Mouse (Mus musculus): Measurements from ENCODE around the gene Gm10226.
"Not testable (repeated sequence)": the region's sequence is repeated elsewhere in the genome, so short reads cannot be mapped to it uniquely, and the experiment has no call there.

The Gm10226 gene

GRCm38 (mm10) chr17:21691560-21691959 is at the start of gene Gm10226:
Gm10226 (plus strand) TSS chr17:21691860.
- no peak for DNase-seq

DNA sequence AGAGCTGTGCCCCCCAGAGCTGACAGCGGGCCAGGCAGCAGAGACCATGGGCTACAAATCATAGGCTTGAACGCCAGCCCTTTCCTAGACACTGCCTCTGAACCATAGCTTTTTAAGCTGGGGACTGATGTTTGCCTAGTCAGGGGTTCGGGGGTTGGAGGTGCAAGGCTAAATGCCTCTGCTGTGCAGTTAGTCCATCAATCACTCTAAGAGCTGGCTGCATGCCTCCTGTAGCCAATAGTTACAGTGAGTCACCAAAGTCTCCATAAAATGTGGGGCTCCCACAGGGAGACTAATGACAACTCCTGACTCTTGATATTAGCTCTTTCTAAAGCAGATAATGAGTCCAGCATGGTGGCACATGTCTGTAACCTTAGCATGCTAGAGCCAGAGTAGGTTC is 42.9 kb upstream of the Gm10226 start:
- DNase-seq, result no peak

GRCm38 (mm10) chr17:21649936-21650335 is 41.7 kb upstream of the Gm10226 start:
- peak; percentile 36 for DNase-seq

DNA sequence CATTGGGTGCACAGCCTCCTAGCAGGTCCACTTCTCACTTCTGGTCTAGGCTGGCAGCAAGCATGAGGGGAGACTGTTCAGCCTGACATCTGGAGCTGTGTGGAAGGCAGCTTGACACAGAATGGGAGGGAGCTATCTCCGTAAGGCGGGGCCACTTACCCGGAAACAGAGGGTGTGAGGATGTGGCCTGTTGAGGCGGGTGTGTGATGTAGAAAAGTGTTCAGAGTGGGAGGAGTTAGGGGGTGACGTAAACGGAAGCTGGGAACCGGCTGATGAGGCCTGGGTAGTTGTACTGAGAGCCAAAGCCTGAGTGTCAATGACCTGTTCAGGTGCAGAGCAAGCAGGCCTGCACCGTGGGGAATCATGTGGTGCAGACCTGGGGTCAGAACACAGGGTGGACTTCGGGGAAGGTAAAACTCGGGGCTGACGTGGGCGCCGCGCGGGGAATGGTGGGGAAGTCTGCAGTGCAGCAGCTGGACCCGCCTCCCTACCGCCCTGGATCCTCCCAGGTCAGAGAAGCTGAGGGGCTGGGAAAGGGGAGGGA is 41.2 kb upstream of the Gm10226 start, which contains the start of gene Zfp983:
Zfp983 (plus strand) TSS at position 261 of the 544 bp plus-strand sequence.
- peak; percentile 93 for DNase-seq

- not testable (repeated sequence) for DNase-seq
Measured at GRCm38 (mm10) chr17:21678826-21679225, 12.8 kb upstream of the Gm10226 start.

- DNase-seq, result peak; percentile 95
Measured at GRCm38 (mm10) chr17:21679273-21680018, 12.2 kb upstream of the Gm10226 start.

- DNase-seq, result not testable (repeated sequence)
Measured at GRCm38 (mm10) chr17:21680019-21680376, 11.7 kb upstream of the Gm10226 start.

- DNase-seq, result no peak
Measured at GRCm38 (mm10) chr17:21693342-21693741, 1.7 kb downstream of the Gm10226 start.

DNA sequence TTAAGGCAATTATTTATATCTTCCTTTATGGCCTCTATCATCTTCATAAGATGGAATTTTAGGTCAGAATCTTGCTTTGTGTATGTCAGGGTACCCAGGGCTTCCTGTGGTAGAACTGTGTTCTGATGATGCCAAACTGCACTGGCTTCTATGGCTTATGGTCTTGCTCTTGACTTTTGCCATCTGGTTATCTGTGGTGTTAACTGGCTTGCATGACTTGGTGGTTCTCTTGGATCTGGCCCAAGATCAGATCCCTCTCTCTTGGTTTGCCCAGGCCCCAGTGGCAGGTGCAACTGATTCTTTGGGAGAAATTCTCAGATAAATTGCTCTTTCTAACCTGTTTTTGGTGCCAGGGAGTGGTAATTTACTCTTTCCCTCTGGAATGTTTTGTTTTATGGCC is 4.4 kb downstream of the Gm10226 start:
- no peak for DNase-seq

- DNase-seq, result no peak
Measured at GRCm38 (mm10) chr17:21702281-21703240, 10.9 kb downstream of the Gm10226 start.

DNA sequence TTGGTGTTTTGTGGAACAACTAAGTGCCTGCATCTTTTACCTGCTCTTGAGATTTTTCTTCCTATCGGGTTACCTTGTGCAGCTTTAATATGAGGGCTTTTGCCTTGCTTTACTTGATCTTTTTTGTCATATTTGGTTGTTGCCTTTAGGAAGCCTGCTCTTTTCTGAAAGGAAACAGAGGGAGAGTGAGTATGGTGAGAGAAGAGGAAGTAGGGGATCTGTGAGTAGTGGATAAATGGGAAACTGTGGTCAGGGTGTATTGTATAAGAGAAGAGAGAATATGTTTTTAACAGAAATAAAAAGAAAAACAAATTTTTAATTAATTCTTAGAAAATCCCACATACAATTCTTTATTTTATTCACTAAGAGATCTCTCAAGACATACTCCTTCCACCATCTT is 11.8 kb downstream of the Gm10226 start:
- DNase-seq, result no peak

DNA sequence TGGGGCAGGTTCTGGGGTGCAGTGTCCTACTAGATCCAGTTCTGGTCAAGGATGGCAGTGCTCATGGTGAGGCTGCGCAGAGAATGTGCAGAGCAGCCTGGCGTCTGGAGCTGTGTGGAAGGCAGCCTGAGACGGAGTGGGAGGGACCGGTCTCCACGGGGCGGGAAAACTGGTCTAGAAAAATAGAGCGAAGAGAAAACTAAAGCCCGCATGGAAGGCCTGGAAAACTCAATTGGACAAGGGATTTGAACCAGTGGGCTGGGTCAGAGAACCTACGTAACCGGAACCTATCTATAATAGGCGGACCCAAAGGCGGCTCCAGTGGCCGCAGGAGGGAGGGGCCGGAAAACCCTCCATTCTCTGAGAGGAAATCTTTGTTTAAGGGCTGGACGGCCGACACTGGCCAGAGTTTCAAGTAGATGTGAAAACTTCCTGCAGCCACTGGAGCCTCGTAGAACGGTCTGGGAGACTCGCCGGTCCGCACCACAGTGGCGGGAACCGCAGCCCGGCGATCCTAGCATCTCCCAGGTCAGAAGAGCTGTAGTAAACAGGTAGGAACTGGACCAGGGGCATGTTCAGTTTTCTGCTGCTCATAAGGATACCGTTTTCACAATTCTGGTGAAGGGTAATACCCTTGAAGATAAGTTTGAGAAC is 15.8 kb downstream of the Gm10226 start, which contains the start of gene Zfp760:
Zfp760 (plus strand) TSS at position 399 of the 654 bp plus-strand sequence.
- peak; percentile 95 for DNase-seq

- peak; percentile 4 for DNase-seq
Measured at GRCm38 (mm10) chr17:21708401-21708800, 16.7 kb downstream of the Gm10226 start.

- DNase-seq, result not testable (repeated sequence)
Measured at GRCm38 (mm10) chr17:21730495-21730894, 38.8 kb downstream of the Gm10226 start, which contains the start of gene Zfp229. Zfp229 (plus strand) TSS chr17:21730795.

- DNase-seq, result no peak
Measured at GRCm38 (mm10) chr17:21733049-21733448, 41.4 kb downstream of the Gm10226 start.

DNA sequence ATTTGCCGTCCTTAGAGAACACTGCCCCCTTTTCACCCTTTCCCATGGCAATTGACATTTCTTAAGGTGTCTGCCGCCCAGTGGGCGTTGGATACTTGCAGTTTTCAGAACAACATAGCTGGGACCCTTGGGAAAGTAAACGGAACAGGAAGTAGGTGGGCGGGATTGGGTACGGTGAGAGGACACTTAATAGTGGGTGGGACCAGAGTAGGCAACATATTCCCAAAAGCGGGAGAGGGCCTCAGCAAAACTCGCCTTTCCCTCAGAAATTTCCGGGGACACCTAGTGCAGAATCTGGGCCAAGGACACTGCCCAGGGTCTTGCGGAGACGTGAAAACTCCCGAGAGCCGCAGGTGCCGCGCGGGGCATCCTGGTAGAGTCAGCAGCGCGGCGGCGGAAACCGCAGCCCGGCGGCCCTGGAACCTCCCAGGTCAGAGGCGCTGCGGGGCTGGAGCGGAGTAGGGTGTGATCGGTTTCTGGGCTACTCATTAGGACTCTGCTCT is 41.9 kb downstream of the Gm10226 start:
- peak; percentile 88 for DNase-seq

Measured in lung, postnatal 10 days (tissue).